Mouse (Mus musculus) midbrain, postnatal 0 days (tissue): ENCODE results near the gene Pknox2. TPM values are rescaled to one million over a fixed set of nuclear protein-coding genes. Genes with fewer than 3 reads are reported as not detected.

Experiments used
- ATAC-seq: fragments of 200-750 bp; cut with Nextera tagmentation; 2 replicates; pipeline ENCODE4 v1.8.0; 2017; ENCODE audit warnings: moderate number of reproducible peaks, mild to moderate bottlenecking, moderate TSS enrichment, moderate library complexity; ENCODE audit not compliant: low FRiP score
- DNase-seq: peaks from one replicate; pipeline ENCODE4 v3.0.0-alpha.2; 2015; ENCODE audit warnings: low spot score
- H3K27ac ChIP-seq: fragments of 300-500 bp; sonication (generic); 2 replicates; pipeline ENCODE4 v1.5.1; 2014; ENCODE audit warnings: low read depth, mild to moderate bottlenecking, low read length, mixed read lengths
- H3K27me3 ChIP-seq: fragments of 300-500 bp; sonication (generic); 2 replicates; pipeline ENCODE4 v1.6.1; 2014; ENCODE audit warnings: low read length, control low read depth, mixed read lengths; ENCODE audit not compliant: insufficient read depth
- H3K36me3 ChIP-seq: fragments of 300-500 bp; sonication (generic); 2 replicates; pipeline ENCODE4 v1.6.1; 2014; ENCODE audit warnings: low read length, control low read depth, mixed read lengths; ENCODE audit not compliant: insufficient read depth
- H3K4me1 ChIP-seq: fragments of 300-500 bp; sonication (generic); 2 replicates; pipeline ENCODE4 v1.6.1; 2014; ENCODE audit warnings: mild to moderate bottlenecking, control low read depth, antibody characterized with exemption, low read length, mixed read lengths; ENCODE audit not compliant: insufficient read depth
- H3K4me2 ChIP-seq: fragments of 300-500 bp; sonication (generic); 2 replicates; pipeline ENCODE4 v1.6.1; 2014; ENCODE audit warnings: low read depth, mild to moderate bottlenecking, low read length, mixed read lengths; ENCODE audit not compliant: poor library complexity, severe bottlenecking
- H3K4me3 ChIP-seq: fragments of 300-500 bp; sonication (generic); 2 replicates; pipeline ENCODE4 v1.5.1; 2014; ENCODE audit warnings: low read depth, mild to moderate bottlenecking, low read length, moderate library complexity
- H3K9ac ChIP-seq: fragments of 300-500 bp; sonication (generic); replicated peaks from 2 replicates; pipeline ENCODE4 v1.6.1; 2014; ENCODE audit warnings: mild to moderate bottlenecking, low read length, moderate library complexity, mixed read lengths; ENCODE audit not compliant: poor library complexity, severe bottlenecking
- H3K9me3 ChIP-seq: fragments of 300-500 bp; sonication (generic); 2 replicates; pipeline ENCODE4 v1.6.1; 2016; ENCODE audit warnings: low read length, control low read depth
- CTCF ChIP-seq: IDR thresholded peaks from 2 replicates; pipeline ENCODE4 v1.5.1; 2016; ENCODE audit warnings: antibody characterized with exemption, mild to moderate bottlenecking
- WGBS: fragments of 180-500 bp; shearing (Covaris S2); extraction: QIAGEN DNeasy Blood & Tissue Kit; methylation state at CpG from one replicate; pipeline ENCODE4 v1.1.7; 2014; 5-methylcytosine and 5-hydroxymethylcytosine counted together
- polyA plus RNA-seq: library from polyadenylated mRNA; unstranded; fragments of >200 nt; fragmentation: Nextera tagmentation; extraction: Ambion mirVana; gene quantifications from 2 replicates; pipeline ENCODE4 v1.2.1, GENCODE M21; 2015
- total RNA-seq: library from RNA; depleted of rRNA; stranded (reverse); fragments of >200 nt; gene quantifications from 2 replicates; pipeline ENCODE4 v1.2.3, GENCODE M21; 2014

Pknox2 gene
- total and polyA plus RNA-seq, 2 experiments from 2014 or later: 23.6 to 26.6 TPM

DNA sequence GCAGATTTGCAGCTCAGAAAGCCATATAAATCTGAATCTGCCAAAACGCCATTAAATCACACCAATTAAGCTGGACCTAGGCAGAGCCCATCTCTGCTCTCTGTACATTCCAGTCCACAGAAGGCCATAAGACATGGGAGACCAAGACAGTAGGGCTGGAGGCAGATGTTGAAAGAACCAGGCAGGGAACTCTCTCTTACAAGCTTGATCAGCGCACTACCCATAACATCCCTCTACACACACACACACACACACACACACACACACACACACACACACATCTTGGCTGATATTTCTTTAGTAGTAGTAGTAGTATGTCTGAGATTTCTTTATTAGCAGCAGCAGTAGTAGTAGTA, 70.2 kb downstream of the Pknox2 start:
- H3K27me3 ChIP-seq: no peaks in the 10 kb centered on the region
- WGBS: 44% methylated on average over 2 of the region's 2 CpGs
- no peak for DNase-seq
- no peaks in the 10 kb centered on the region for H3K36me3 ChIP-seq
- H3K4me3 ChIP-seq: no peak overlapping the region
- TF ChIP-seq CTCF: no peak
- peaks cover 12% of the 10 kb centered on the region for H3K4me1 ChIP-seq
- 0 out of 2 replicates have a peak, but pooled peaks have one; percentile 44 for ATAC-seq
- 0 out of 2 replicates have a peak overlapping the region, but pooled peaks have one; percentile 22 for H3K4me2 ChIP-seq
- peak overlapping the region; percentile 62 for H3K27ac ChIP-seq
- H3K9ac ChIP-seq: no peak overlapping the region
- H3K9me3 ChIP-seq: no peaks in the 10 kb centered on the region

DNA sequence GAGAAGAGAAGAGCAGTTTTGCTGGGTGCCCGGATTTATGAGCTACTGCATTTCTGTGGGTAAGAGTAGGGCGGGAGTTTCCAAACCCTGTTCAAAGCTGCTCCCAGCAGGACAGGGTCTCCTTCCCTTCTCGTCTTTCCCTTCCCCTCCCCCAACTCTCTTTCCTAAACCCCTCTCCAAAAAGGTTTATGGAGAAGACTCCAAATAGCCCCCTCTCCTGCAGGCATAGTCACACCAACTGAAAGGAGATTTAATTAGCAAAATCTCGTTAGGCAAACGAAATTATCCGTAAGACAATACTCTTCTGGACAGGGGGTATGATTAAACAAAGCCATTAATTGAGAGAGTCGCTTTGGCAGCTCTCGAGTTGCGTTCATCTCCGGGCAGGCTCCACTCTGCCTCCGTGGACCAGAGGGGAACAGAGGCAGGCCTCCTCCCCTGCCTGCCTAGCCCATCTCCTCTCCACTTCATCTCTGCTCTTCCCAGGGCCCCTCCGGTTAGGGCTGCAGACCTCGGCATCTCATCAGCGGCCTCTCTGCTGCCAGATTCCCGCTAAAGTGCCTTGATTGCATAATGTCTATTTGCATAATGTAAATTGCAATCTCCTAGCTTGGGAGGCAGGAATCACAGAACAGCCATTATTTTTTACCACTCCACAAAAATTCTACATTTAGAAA, 70.7 kb downstream of the Pknox2 start:
- ATAC-seq (peak; percentile 28; the same call in 1 of the 2 replicates), DNase-seq (peak; percentile 47)
- Histone ChIP-seq H3K9ac (no peak overlapping the region), H3K4me3 (no peak overlapping the region), H3K36me3 (no peaks in the 10 kb centered on the region), H3K27ac (peak overlapping the region; percentile 62), H3K27me3 (no peaks in the 10 kb centered on the region), H3K9me3 (no peaks in the 10 kb centered on the region), H3K4me1 (peaks cover 12% of the 10 kb centered on the region), H3K4me2 (0 out of 2 replicates have a peak overlapping the region, but pooled peaks have one; percentile 22)
- 13% methylated on average over 15 of the region's 15 CpGs for WGBS
- TF ChIP-seq CTCF: no peak

DNA sequence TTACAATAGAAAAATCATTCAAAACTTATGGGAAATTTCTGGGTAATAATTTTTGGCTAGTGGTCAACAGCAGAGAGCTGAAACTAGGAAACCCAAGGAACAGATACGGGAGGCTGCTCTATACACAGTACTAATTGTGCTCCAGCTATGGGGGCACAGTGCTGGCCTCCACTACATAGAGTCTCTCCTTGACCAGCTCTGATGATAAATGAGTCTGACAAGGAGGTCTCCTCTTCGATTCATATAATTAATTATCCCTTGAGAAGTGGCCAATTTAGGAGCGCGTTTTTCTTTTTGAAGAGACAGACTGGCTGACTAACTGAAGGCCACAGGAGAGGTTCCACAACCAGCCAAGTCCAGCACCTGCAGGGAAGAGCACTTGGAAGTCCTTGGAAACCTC, 71.3 kb downstream of the Pknox2 start:
- TF ChIP-seq CTCF: no peak
- Histone ChIP-seq H3K9ac (no peak overlapping the region), H3K36me3 (no peaks in the 10 kb centered on the region), H3K4me3 (no peak overlapping the region), H3K4me2 (no peak overlapping the region), H3K27ac (no peak overlapping the region), H3K4me1 (peaks cover 12% of the 10 kb centered on the region), H3K27me3 (no peaks in the 10 kb centered on the region), H3K9me3 (no peaks in the 10 kb centered on the region)
- 59% methylated on average over 4 of the region's 4 CpGs for WGBS
- DNase-seq: no peak
- no peak for ATAC-seq

DNA sequence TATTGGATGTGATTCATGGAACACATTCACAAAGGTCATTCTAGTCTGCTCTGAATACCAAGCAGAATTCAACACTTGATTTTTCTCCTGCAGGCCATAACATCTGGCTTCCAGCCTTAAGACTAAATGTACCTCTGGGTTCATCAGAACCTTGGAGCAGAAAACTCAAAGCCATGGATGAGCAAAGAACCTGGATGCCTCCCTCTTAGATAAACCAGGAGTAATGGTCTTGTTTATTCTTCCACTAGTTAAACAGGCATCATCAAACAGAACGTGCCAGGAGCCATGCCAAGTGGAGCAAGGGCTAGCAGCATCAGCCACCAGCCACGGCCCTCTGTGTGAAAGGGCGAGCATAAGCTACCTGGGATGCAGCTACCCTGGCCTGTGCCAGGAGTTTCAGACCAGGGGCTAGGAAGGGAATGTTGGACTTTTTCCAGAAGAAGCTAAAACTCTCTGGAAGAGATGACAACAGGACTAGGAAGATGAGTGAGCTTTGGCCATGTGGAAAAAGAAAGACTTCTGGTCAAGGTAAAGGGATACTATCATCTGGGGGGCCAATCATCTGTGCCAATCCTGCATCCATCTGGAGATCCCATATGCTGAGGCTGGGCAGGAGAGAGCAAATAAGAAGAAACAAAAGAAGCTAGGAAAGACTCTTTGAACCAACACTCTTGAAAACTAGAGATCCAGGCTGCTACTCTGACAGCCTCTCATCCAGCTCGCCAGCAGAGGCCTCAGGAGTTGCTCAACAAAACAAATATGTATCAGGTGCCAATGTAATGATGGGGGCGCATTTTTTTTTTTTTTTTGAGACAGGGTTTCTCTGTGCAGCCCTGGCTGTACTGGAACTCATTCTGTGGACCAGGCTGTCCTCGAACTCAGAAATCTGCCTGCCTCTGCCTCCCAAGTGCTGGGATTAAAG, 77.6 kb downstream of the Pknox2 start:
- Histone ChIP-seq H3K4me3 (no peak overlapping the region), H3K4me2 (no peak overlapping the region), H3K9me3 (no peaks in the 10 kb centered on the region), H3K4me1 (no peaks in the 10 kb centered on the region), H3K27me3 (no peaks in the 10 kb centered on the region), H3K36me3 (no peaks in the 10 kb centered on the region), H3K27ac (no peak overlapping the region), H3K9ac (no peak overlapping the region)
- ATAC-seq: no peak
- WGBS: 87% methylated on average over 6 of the region's 6 CpGs
- no peak for TF ChIP-seq CTCF
- no peak for DNase-seq

DNA sequence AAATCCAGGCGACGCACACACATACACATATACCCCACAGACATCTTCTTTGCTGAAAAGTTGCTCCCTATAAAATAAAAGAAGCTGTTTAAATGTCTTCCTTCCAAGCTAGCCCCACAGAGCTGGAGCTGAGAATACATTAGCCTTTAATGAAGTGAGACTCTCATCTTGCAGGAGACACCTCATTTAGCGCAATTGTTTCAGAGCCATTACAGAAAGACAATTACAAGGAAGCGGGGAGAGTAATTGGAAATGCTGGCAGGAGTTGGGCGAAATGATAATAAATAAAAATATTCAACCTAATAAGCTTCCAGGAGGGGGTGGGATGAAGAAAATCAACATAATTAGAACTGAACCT, 79.8 kb downstream of the Pknox2 start:
- no peaks in the 10 kb centered on the region for H3K4me1 ChIP-seq
- 68% methylated on average over 5 of the region's 5 CpGs for WGBS
- no peaks in the 10 kb centered on the region for H3K36me3 ChIP-seq
- no peak overlapping the region for H3K9ac ChIP-seq
- H3K4me2 ChIP-seq: no peak overlapping the region
- H3K27me3 ChIP-seq: no peaks in the 10 kb centered on the region
- DNase-seq (peak; percentile 57), ATAC-seq (no peak)
- no peak overlapping the region for H3K4me3 ChIP-seq
- no peak for TF ChIP-seq CTCF
- H3K9me3 ChIP-seq: no peaks in the 10 kb centered on the region
- no peak overlapping the region for H3K27ac ChIP-seq
